Mouse (Mus musculus) hindbrain, embryonic 14.5 days (tissue): ENCODE measurements around the gene Megf8. TPM values are rescaled to one million over a fixed set of nuclear protein-coding genes. Genes with fewer than 3 reads are reported as not detected.
"Not testable (repeated sequence)": the region's sequence is repeated elsewhere in the genome, so short reads cannot be mapped to it uniquely, and the experiment has no call there.

Source experiments
- ATAC-seq: fragments of 200-750 bp; cut with Nextera tagmentation; 2 replicates; pipeline ENCODE4 v1.8.0; 2017; ENCODE audit warnings: moderate number of reproducible peaks, mild to moderate bottlenecking, moderate TSS enrichment, moderate library complexity; ENCODE audit not compliant: low FRiP score
- DNase-seq: peaks from one replicate; pipeline ENCODE4 v3.0.0-alpha.2; 2015; ENCODE audit warnings: low spot score
- H3K27ac ChIP-seq: fragments of 300-500 bp; sonication (generic); 2 replicates; pipeline ENCODE4 v1.5.1; 2014; ENCODE audit warnings: mild to moderate bottlenecking, moderate library complexity
- H3K27me3 ChIP-seq: fragments of 300-500 bp; sonication (generic); 2 replicates; pipeline ENCODE4 v1.6.1; 2014; ENCODE audit warnings: mild to moderate bottlenecking, low read length, mixed read lengths; ENCODE audit not compliant: control insufficient read depth, insufficient read depth
- H3K36me3 ChIP-seq: fragments of 300-500 bp; sonication (generic); replicated peaks from 2 replicates; pipeline ENCODE4 v1.6.1; 2014; ENCODE audit not compliant: control insufficient read depth, insufficient read depth
- H3K4me1 ChIP-seq: fragments of 300-500 bp; sonication (generic); replicated peaks from 2 replicates; pipeline ENCODE4 v1.6.1; 2014; ENCODE audit warnings: antibody characterized with exemption, low read length, mixed read lengths; ENCODE audit not compliant: control insufficient read depth, insufficient read depth
- H3K4me2 ChIP-seq: fragments of 300-500 bp; sonication (generic); replicated peaks from 2 replicates; pipeline ENCODE4 v1.6.1; 2014; ENCODE audit warnings: mild to moderate bottlenecking, moderate library complexity
- H3K4me3 ChIP-seq: fragments of 300-500 bp; sonication (generic); replicated peaks from 2 replicates; pipeline ENCODE4 v1.5.1; 2014; ENCODE audit warnings: mild to moderate bottlenecking, low read length
- H3K9ac ChIP-seq: fragments of 300-500 bp; sonication (generic); 2 replicates; pipeline ENCODE4 v1.6.1; 2014
- H3K9me3 ChIP-seq: fragments of 300-500 bp; sonication (generic); 2 replicates; pipeline ENCODE4 v1.6.1; 2016; ENCODE audit warnings: low read length; ENCODE audit not compliant: control insufficient read depth
- WGBS: fragments of 180-500 bp; shearing (Covaris S2); extraction: QIAGEN DNeasy Blood & Tissue Kit; methylation state at CpG from one replicate; pipeline ENCODE4 v1.1.7; 2014; 5-methylcytosine and 5-hydroxymethylcytosine counted together
- polyA plus RNA-seq: library from polyadenylated mRNA; unstranded; fragments of >200 nt; fragmentation: Nextera tagmentation; extraction: Ambion mirVana; gene quantifications from 2 replicates; pipeline ENCODE4 v1.2.1, GENCODE M21; 2014

The Megf8 gene
- polyA plus RNA-seq, 1 experiment from 2014 or later = 22.0 TPM

GRCm38 (mm10) chr7:25315306-25316041, 1.5 kb upstream of the Megf8 start:
- H3K4me3 ChIP-seq = peak overlapping the region; percentile 22
- ATAC-seq (no peak), DNase-seq (no peak)
- no peaks in the 10 kb centered on the region for H3K9me3 ChIP-seq
- H3K36me3 ChIP-seq = peaks cover 20% of the 10 kb centered on the region
- H3K4me2 ChIP-seq = peak overlapping the region; percentile 53
- peak overlapping the region; percentile 44 for H3K9ac ChIP-seq
- peaks cover 25% of the 10 kb centered on the region for H3K4me1 ChIP-seq
- H3K27me3 ChIP-seq = peaks cover 46% of the 10 kb centered on the region
- no peak overlapping the region for H3K27ac ChIP-seq
- 2% methylated on average over 61 of the region's 69 CpGs for WGBS

- Histone ChIP-seq H3K4me2 (peak overlapping the region; percentile 97), H3K36me3 (peaks cover 9% of the 10 kb centered on the region; the same call in 1 of the 2 replicates), H3K27me3 (peaks cover 31% of the 10 kb centered on the region), H3K4me1 (peaks cover 34% of the 10 kb centered on the region), H3K27ac (peak overlapping the region; percentile 83), H3K9ac (peak overlapping the region; percentile 87), H3K9me3 (no peaks in the 10 kb centered on the region), H3K4me3 (peak overlapping the region; percentile 67)
- WGBS = 11% methylated on average over 21 of the region's 21 CpGs
- no peak for DNase-seq
- ATAC-seq = no peak
These were observed 559 bp downstream of the Megf8 start for GRCm38 (mm10) chr7:25317446-25317999.

GRCm38 (mm10) chr7:25322058-25322484, 5.1 kb downstream of the Megf8 start:
- ATAC-seq (no peak), DNase-seq (no peak)
- H3K9me3 ChIP-seq = no peaks in the 10 kb centered on the region
- peaks cover 29% of the 10 kb centered on the region for H3K4me1 ChIP-seq
- no peak overlapping the region for H3K4me3 ChIP-seq
- 14% methylated on average over 6 of the region's 6 CpGs for WGBS
- H3K27ac ChIP-seq = 0 out of 2 replicates have a peak overlapping the region, but pooled peaks have one; percentile 32
- no peaks in the 10 kb centered on the region for H3K27me3 ChIP-seq
- H3K9ac ChIP-seq = no peak overlapping the region
- no peaks in the 10 kb centered on the region for H3K36me3 ChIP-seq
- no peak overlapping the region; the same call in 1 of the 2 replicates for H3K4me2 ChIP-seq

DNA sequence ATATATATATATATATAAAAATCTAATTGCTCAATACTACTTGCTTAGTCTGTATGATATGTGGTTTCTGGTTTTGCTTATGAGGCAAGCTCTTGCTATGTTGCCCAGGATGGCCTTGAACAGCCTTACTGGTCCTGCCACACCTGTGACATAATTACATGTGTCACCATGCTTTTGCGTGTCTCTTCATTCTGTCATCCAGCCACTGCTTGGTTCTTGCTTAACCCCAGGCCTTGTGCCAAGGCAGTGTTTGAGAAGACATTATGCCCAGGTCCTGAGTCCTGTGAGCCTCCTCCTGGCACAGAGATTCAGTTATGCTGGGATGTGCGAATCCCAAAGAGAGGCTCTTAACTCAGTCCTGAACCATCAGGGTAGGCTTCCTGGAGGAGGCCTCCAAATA, 6.3 kb downstream of the Megf8 start:
- DNase-seq = no peak
- H3K27ac ChIP-seq = no peak overlapping the region
- WGBS = 97% methylated on average over 2 of the region's 2 CpGs
- peaks cover 19% of the 10 kb centered on the region for H3K4me1 ChIP-seq
- no peaks in the 10 kb centered on the region for H3K27me3 ChIP-seq
- H3K4me3 ChIP-seq = no peak overlapping the region
- no peak for ATAC-seq
- no peaks in the 10 kb centered on the region for H3K9me3 ChIP-seq
- no peak overlapping the region for H3K9ac ChIP-seq
- no peak overlapping the region for H3K4me2 ChIP-seq
- H3K36me3 ChIP-seq = peaks cover 9% of the 10 kb centered on the region

DNA sequence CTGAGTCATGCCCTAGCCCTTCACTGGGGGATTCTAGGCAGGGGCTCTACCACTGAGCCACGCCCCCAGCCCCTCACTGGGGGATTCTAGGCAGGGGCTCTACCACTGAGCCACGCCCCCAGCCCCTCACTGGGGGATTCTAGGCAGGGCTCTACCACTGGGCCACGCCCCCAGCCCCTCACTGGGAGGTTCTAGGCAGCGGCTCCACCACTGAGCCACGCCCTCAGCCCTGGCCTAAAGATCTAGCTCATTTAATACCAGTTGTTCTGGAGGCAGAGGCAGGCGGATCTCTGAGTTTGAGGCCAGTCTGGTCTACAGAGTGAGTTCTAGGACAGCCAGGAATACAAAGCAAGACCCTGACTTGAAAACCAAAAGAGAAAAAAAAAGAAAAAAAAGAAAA, 8.5 kb downstream of the Megf8 start:
- not testable (repeated sequence) for ATAC-seq, H3K27ac ChIP-seq, DNase-seq, H3K9me3 ChIP-seq, H3K4me2 ChIP-seq, H3K4me1 ChIP-seq, H3K4me3 ChIP-seq, H3K9ac ChIP-seq, H3K27me3 ChIP-seq
- 91% methylated on average over 5 of the region's 6 CpGs for WGBS
- peaks cover 25% of the 10 kb centered on the region for H3K36me3 ChIP-seq

GRCm38 (mm10) chr7:25326233-25326632, 9.3 kb downstream of the Megf8 start:
- Histone ChIP-seq H3K4me1 (peaks cover 9% of the 10 kb centered on the region), H3K4me3 (no peak overlapping the region)
- ATAC-seq = no peak

GRCm38 (mm10) chr7:25333596-25334307, 16.8 kb downstream of the Megf8 start:
- WGBS = 39% methylated on average over 16 of the region's 16 CpGs
- Histone ChIP-seq H3K36me3 (peaks cover 62% of the 10 kb centered on the region), H3K9me3 (no peaks in the 10 kb centered on the region), H3K27ac (no peak overlapping the region), H3K4me2 (no peak overlapping the region), H3K9ac (no peak overlapping the region), H3K27me3 (no peaks in the 10 kb centered on the region), H3K4me1 (no peaks in the 10 kb centered on the region), H3K4me3 (no peak overlapping the region)
- ATAC-seq = no peak
- DNase-seq = peak; percentile 58

More at GRCm38 (mm10) chr7:25326233-25326632, 9.3 kb downstream of the Megf8 start:
- no peak for DNase-seq
- Histone ChIP-seq H3K9me3 (no peaks in the 10 kb centered on the region), H3K4me2 (no peak overlapping the region), H3K36me3 (peaks cover 33% of the 10 kb centered on the region), H3K27ac (no peak overlapping the region), H3K9ac (no peak overlapping the region), H3K27me3 (no peaks in the 10 kb centered on the region)
- 94% methylated on average over 8 of the region's 8 CpGs for WGBS

- no peak overlapping the region for H3K4me3 ChIP-seq
- 86% methylated on average over 12 of the region's 12 CpGs for WGBS
- DNase-seq = no peak
- H3K4me1 ChIP-seq = no peaks in the 10 kb centered on the region
- H3K27me3 ChIP-seq = no peaks in the 10 kb centered on the region
- no peak overlapping the region for H3K27ac ChIP-seq
- H3K36me3 ChIP-seq = peaks cover 65% of the 10 kb centered on the region
- no peak overlapping the region for H3K9ac ChIP-seq
- no peak overlapping the region for H3K4me2 ChIP-seq
- H3K9me3 ChIP-seq = no peaks in the 10 kb centered on the region
- ATAC-seq = no peak
These were observed 17.5 kb downstream of the Megf8 start for GRCm38 (mm10) chr7:25334472-25334871.

DNA sequence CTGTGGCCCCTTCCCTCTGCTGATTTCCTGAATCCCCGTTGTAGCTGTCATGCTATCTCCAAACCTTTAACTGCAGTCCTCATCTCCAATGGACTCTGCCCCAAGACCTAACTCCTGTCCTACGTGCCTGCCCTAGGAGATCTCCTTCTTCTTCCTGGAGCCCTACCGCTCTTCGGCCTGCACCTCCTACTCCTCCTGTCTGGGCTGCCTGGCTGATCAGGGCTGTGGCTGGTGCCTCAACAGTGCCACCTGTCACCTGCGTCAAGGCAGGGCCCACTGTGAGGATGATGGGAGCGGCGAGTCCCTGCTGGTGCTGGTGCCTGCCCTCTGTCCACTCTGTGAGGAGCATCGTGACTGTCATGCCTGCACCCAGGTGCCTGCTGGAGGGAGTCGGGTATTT, 22.4 kb downstream of the Megf8 start:
- WGBS = 91% methylated on average over 9 of the region's 9 CpGs
- no peaks in the 10 kb centered on the region; the same call in 1 of the 2 replicates for H3K4me1 ChIP-seq
- H3K27me3 ChIP-seq = no peaks in the 10 kb centered on the region
- ATAC-seq = no peak
- no peak overlapping the region for H3K9ac ChIP-seq
- H3K27ac ChIP-seq = no peak overlapping the region
- H3K4me2 ChIP-seq = no peak overlapping the region
- no peak overlapping the region for H3K4me3 ChIP-seq
- DNase-seq = no peak
- no peaks in the 10 kb centered on the region for H3K9me3 ChIP-seq
- H3K36me3 ChIP-seq = peaks cover 76% of the 10 kb centered on the region
